Mouse (Mus musculus) hindbrain, embryonic 13.5 days (tissue): Measurements from ENCODE around the gene Pheta1. TPM values are rescaled to one million over a fixed set of nuclear protein-coding genes. Genes with fewer than 3 reads are reported as not detected.
A peak's percentile ranks its signal among the peaks of the same experiment; 100 is the strongest.

Experiments used
- ATAC-seq: fragments of 200-750 bp; cut with Nextera tagmentation; 2 replicates; pipeline ENCODE4 v1.8.0; 2017; ENCODE audit warnings: moderate TSS enrichment; ENCODE audit not compliant: low FRiP score
- H3K27ac ChIP-seq: fragments of 300-500 bp; sonication (generic); 2 replicates; pipeline ENCODE4 v1.5.1; 2015; ENCODE audit warnings: inconsistent platforms, mild to moderate bottlenecking, moderate library complexity
- H3K27me3 ChIP-seq: fragments of 300-500 bp; sonication (generic); 2 replicates; pipeline ENCODE4 v1.6.1; 2015; ENCODE audit warnings: mild to moderate bottlenecking, inconsistent platforms
- H3K36me3 ChIP-seq: fragments of 300-500 bp; sonication (generic); 2 replicates; pipeline ENCODE4 v1.6.1; 2015; ENCODE audit warnings: mild to moderate bottlenecking, inconsistent platforms
- H3K4me1 ChIP-seq: fragments of 300-500 bp; sonication (generic); replicated peaks from 2 replicates; pipeline ENCODE4 v1.6.1; 2015; ENCODE audit warnings: inconsistent platforms
- H3K4me2 ChIP-seq: fragments of 300-500 bp; sonication (generic); 2 replicates; pipeline ENCODE4 v1.6.1; 2015; ENCODE audit warnings: inconsistent platforms, mild to moderate bottlenecking, moderate library complexity
- H3K4me3 ChIP-seq: fragments of 300-500 bp; sonication (generic); 2 replicates; pipeline ENCODE4 v1.5.1; 2015; ENCODE audit warnings: mild to moderate bottlenecking, inconsistent platforms
- H3K9ac ChIP-seq: fragments of 300-500 bp; sonication (generic); 2 replicates; pipeline ENCODE4 v1.6.1; 2015; ENCODE audit warnings: mild to moderate bottlenecking, inconsistent platforms
- H3K9me3 ChIP-seq: fragments of 300-500 bp; sonication (generic); 2 replicates; pipeline ENCODE4 v1.6.1; 2016; ENCODE audit warnings: inconsistent platforms
- WGBS: fragments of 180-500 bp; shearing (Covaris S2); methylation state at CpG from one replicate; pipeline ENCODE4 v1.1.7; 2015; 5-methylcytosine and 5-hydroxymethylcytosine counted together
- polyA plus RNA-seq: library from polyadenylated mRNA; unstranded; fragments of >200 nt; fragmentation: Nextera tagmentation; extraction: Ambion mirVana; gene quantifications from 2 replicates; pipeline ENCODE4 v1.2.1, GENCODE M21; 2015

Pheta1 gene
- polyA plus RNA-seq = 45.5 and 47.4 TPM in 2 replicates

- peaks cover 27% of the 10 kb centered on the region for H3K36me3 ChIP-seq
- peak; percentile 91 for ATAC-seq
- WGBS = 0% methylated on average over 42 of the region's 42 CpGs
Measured at GRCm38 (mm10) chr5:121848743-121849142, at the start of gene Pheta1. TSS of gene Pheta1 (plus strand) at chr5:121848984.

GRCm38 (mm10) chr5:121807186-121807585, 41.6 kb upstream of the Pheta1 start:
- no peak overlapping the region for H3K9ac ChIP-seq
- no peaks in the 10 kb centered on the region for H3K4me1 ChIP-seq
- no peak overlapping the region for H3K4me2 ChIP-seq
- WGBS = 87% methylated on average over 3 of the region's 3 CpGs
- no peak overlapping the region for H3K27ac ChIP-seq
- no peak overlapping the region for H3K4me3 ChIP-seq
- ATAC-seq = no peak
- peaks cover 62% of the 10 kb centered on the region for H3K36me3 ChIP-seq
- H3K9me3 ChIP-seq = no peaks in the 10 kb centered on the region
- no peaks in the 10 kb centered on the region for H3K27me3 ChIP-seq

More at GRCm38 (mm10) chr5:121848743-121849142, at the start of gene Pheta1:
- H3K4me1 ChIP-seq = peaks cover 40% of the 10 kb centered on the region
- peak within 1 kb of the TSS; percentile 72 for H3K4me2 ChIP-seq
- peak within 1 kb of the TSS; percentile 90 for H3K9ac ChIP-seq
- H3K27me3 ChIP-seq = peaks cover 20% of the 10 kb centered on the region
- no peaks in the 10 kb centered on the region for H3K9me3 ChIP-seq
- peak within 1 kb of the TSS; percentile 70 for H3K27ac ChIP-seq
- H3K4me3 ChIP-seq = peak within 1 kb of the TSS; percentile 85

GRCm38 (mm10) chr5:121808202-121808601, 40.6 kb upstream of the Pheta1 start:
- H3K4me2 ChIP-seq = no peak overlapping the region
- no peak overlapping the region for H3K9ac ChIP-seq
- peaks cover 62% of the 10 kb centered on the region for H3K36me3 ChIP-seq
- H3K4me1 ChIP-seq = no peaks in the 10 kb centered on the region
- H3K4me3 ChIP-seq = no peak overlapping the region
- H3K27me3 ChIP-seq = no peaks in the 10 kb centered on the region
- 96% methylated on average over 2 of the region's 2 CpGs for WGBS
- no peaks in the 10 kb centered on the region for H3K9me3 ChIP-seq
- no peak for ATAC-seq
- H3K27ac ChIP-seq = no peak overlapping the region

- Histone ChIP-seq H3K9me3 (no peaks in the 10 kb centered on the region), H3K9ac (no peak overlapping the region), H3K36me3 (peaks cover 61% of the 10 kb centered on the region), H3K27me3 (no peaks in the 10 kb centered on the region), H3K27ac (no peak overlapping the region), H3K4me2 (no peak overlapping the region), H3K4me3 (no peak overlapping the region), H3K4me1 (no peaks in the 10 kb centered on the region)
- 77% methylated on average over 5 of the region's 5 CpGs for WGBS
- no peak for ATAC-seq
Measured at GRCm38 (mm10) chr5:121809667-121810224, 39.0 kb upstream of the Pheta1 start.

GRCm38 (mm10) chr5:121810331-121811151, 38.2 kb upstream of the Pheta1 start:
- peaks cover 62% of the 10 kb centered on the region for H3K36me3 ChIP-seq
- H3K9ac ChIP-seq = no peak overlapping the region
- H3K9me3 ChIP-seq = no peaks in the 10 kb centered on the region
- H3K4me3 ChIP-seq = no peak overlapping the region
- 91% methylated on average over 17 of the region's 17 CpGs for WGBS
- H3K4me1 ChIP-seq = no peaks in the 10 kb centered on the region
- no peak overlapping the region for H3K4me2 ChIP-seq
- H3K27me3 ChIP-seq = no peaks in the 10 kb centered on the region
- H3K27ac ChIP-seq = 0 out of 2 replicates have a peak overlapping the region, but pooled peaks have one; percentile 15
- no peak for ATAC-seq

GRCm38 (mm10) chr5:121811485-121811931, 37.3 kb upstream of the Pheta1 start:
- WGBS = 89% methylated on average over 5 of the region's 5 CpGs
- no peak overlapping the region for H3K4me3 ChIP-seq
- H3K27ac ChIP-seq = peak overlapping the region; percentile 41
- H3K9ac ChIP-seq = 0 out of 2 replicates have a peak overlapping the region, but pooled peaks have one; percentile 29
- ATAC-seq = no peak
- H3K4me2 ChIP-seq = no peak overlapping the region
- H3K36me3 ChIP-seq = peaks cover 66% of the 10 kb centered on the region
- H3K9me3 ChIP-seq = no peaks in the 10 kb centered on the region
- H3K4me1 ChIP-seq = no peaks in the 10 kb centered on the region
- no peaks in the 10 kb centered on the region for H3K27me3 ChIP-seq

GRCm38 (mm10) chr5:121812526-121813243, 36.1 kb upstream of the Pheta1 start:
- Histone ChIP-seq H3K36me3 (peaks cover 77% of the 10 kb centered on the region), H3K27me3 (no peaks in the 10 kb centered on the region), H3K4me1 (no peaks in the 10 kb centered on the region), H3K9ac (no peak overlapping the region), H3K4me3 (no peak overlapping the region), H3K27ac (peak overlapping the region; percentile 23; the same call in 1 of the 2 replicates), H3K4me2 (no peak overlapping the region), H3K9me3 (no peaks in the 10 kb centered on the region)
- 90% methylated on average over 7 of the region's 7 CpGs for WGBS
- ATAC-seq = no peak

- Histone ChIP-seq H3K4me2 (no peak overlapping the region), H3K27ac (no peak overlapping the region), H3K36me3 (peaks cover 88% of the 10 kb centered on the region), H3K9ac (no peak overlapping the region), H3K4me3 (no peak overlapping the region), H3K9me3 (no peaks in the 10 kb centered on the region), H3K4me1 (no peaks in the 10 kb centered on the region), H3K27me3 (no peaks in the 10 kb centered on the region)
- ATAC-seq = no peak
- 95% methylated on average over 10 of the region's 10 CpGs for WGBS
Measured at GRCm38 (mm10) chr5:121813744-121814143, 35.0 kb upstream of the Pheta1 start.

GRCm38 (mm10) chr5:121815067-121815466, 33.7 kb upstream of the Pheta1 start:
- Histone ChIP-seq H3K4me2 (no peak overlapping the region), H3K27ac (no peak overlapping the region), H3K9ac (no peak overlapping the region), H3K4me1 (no peaks in the 10 kb centered on the region), H3K9me3 (no peaks in the 10 kb centered on the region), H3K4me3 (no peak overlapping the region), H3K27me3 (no peaks in the 10 kb centered on the region), H3K36me3 (peaks cover 94% of the 10 kb centered on the region)
- no peak for ATAC-seq
- 69% methylated on average over 3 of the region's 3 CpGs for WGBS

- H3K36me3 ChIP-seq = peaks cover 90% of the 10 kb centered on the region
- 90% methylated on average over 8 of the region's 8 CpGs for WGBS
Measured at GRCm38 (mm10) chr5:121815867-121816380, 32.9 kb upstream of the Pheta1 start.

GRCm38 (mm10) chr5:121816611-121817010, 32.2 kb upstream of the Pheta1 start:
- Histone ChIP-seq H3K4me1 (no peaks in the 10 kb centered on the region), H3K27ac (no peak overlapping the region), H3K9me3 (no peaks in the 10 kb centered on the region), H3K4me3 (no peak overlapping the region), H3K27me3 (no peaks in the 10 kb centered on the region), H3K4me2 (no peak overlapping the region), H3K36me3 (peaks cover 83% of the 10 kb centered on the region), H3K9ac (no peak overlapping the region)
- WGBS = 96% methylated on average over 2 of the region's 2 CpGs
- no peak for ATAC-seq

More at GRCm38 (mm10) chr5:121815867-121816380, 32.9 kb upstream of the Pheta1 start:
- Histone ChIP-seq H3K27ac (no peak overlapping the region), H3K4me2 (no peak overlapping the region), H3K4me3 (no peak overlapping the region), H3K9me3 (no peaks in the 10 kb centered on the region), H3K4me1 (no peaks in the 10 kb centered on the region), H3K27me3 (no peaks in the 10 kb centered on the region), H3K9ac (no peak overlapping the region)
- no peak for ATAC-seq

- no peaks in the 10 kb centered on the region for H3K27me3 ChIP-seq
- 0 out of 2 replicates have a peak overlapping the region, but pooled peaks have one; percentile 19 for H3K9ac ChIP-seq
- WGBS = 91% methylated on average over 9 of the region's 9 CpGs
- H3K4me3 ChIP-seq = no peak overlapping the region
- no peak overlapping the region for H3K4me2 ChIP-seq
- ATAC-seq = no peak
- H3K9me3 ChIP-seq = no peaks in the 10 kb centered on the region
- H3K4me1 ChIP-seq = no peaks in the 10 kb centered on the region
- no peak overlapping the region for H3K27ac ChIP-seq
- H3K36me3 ChIP-seq = peaks cover 74% of the 10 kb centered on the region
Measured at GRCm38 (mm10) chr5:121817551-121817950, 31.2 kb upstream of the Pheta1 start.
